Mouse (Mus musculus): ENCODE data around the gene Fam161a.
"Not testable (repeated sequence)": the region's sequence is repeated elsewhere in the genome, so short reads cannot be mapped to it uniquely, and the experiment has no call there.

Fam161a gene

DNA sequence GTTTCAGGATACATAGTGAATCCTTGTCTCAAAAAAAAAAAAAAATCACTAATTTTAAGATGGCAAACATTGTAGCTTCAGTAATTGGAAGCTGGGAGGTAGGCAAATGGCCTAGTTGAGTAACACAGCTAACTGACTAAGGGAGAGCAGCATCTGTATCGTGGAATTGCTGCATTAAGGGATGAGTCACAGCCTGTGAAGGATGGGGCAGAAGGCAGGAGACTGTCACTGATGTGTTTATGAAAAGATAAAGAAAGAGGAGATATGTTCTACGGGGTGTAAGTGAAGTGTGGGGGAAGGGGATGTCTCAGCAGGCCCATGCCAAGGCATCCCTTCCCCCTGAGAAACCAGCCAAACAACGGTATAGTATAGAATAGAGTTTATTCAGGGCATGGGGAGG, 56.5 kb downstream of the Fam161a start:
- no peak for DNase-seq

DNA sequence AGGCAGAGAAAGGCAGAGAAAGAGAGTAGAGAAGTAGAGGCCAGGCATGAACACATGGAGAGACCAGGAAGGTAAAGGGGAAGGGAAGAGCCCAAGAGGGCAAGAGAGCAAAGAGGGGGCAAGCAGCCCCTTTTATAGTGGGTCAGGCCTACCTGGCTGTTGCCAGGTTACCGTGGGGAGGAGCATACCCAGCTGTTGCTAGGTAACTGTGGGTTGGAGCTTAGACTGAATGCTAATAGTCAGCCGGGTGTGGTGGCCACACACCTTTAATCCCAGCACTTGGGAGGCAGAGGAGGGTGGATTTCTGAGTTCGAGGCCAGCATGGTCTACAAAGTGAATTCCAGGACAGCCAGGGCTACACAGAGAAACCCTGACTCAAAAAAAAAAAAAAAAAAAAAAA, 56.9 kb downstream of the Fam161a start:
- DNase-seq, result not testable (repeated sequence)

DNA sequence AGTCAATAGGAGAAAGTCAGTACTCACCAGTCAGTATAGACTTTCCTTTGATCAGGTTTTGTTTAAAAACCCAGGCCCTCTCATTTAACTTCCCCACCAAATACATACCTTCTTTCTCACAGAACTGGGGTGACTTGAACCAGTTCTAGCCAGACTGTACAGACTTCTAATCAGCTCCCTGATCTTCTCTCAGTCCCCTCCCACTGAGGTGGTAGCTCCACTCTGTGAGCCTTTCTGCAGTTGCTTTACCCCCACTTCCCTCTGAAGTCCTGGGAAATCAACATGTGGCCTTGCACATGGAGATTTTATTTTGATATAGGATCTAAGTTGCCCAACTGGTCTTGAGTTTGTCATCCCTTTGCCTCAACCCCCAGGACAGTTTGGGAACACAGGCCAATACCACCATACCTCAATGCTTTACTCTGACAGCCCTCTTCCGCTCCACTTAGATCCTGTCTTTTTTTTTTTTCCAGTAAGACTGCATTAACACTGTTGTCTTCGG, 57.9 kb downstream of the Fam161a start:
- DNase-seq, result no peak

DNA sequence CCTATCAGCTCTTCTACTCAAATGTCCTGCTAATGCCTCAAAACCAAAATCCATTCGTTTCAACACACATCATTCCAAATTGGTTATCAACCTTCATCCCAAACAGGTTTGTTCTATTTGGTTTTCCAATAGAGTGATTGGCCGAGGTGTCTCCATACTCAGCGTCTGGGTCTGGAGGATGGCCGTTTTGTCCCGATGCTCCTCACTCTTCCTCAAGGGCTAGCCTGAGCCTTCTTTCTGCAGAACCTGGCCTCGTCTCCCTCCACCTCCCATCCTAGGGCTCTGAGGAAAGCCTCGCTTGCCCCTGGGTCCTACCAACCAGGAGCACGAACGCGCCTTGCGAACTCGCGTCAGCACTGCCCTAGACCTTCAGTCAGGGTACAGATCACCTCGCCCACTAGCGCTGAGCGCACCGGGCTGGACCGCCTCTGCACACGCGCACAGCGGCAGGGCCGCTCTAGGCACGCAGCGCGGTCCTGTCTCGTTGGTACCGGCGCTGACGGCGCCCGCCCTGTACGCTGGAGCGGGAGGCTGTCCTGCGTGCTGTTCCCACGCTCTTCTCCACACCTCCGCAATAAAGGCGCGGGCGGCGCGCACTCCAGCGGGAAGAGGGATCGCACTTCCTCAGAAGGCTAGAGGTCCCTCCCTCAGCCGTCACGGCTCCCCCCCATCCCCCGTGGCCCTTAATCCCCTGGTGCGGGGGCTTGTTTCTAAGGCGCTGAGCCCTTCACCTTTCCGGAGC, 60.2 kb downstream of the Fam161a start:
- DNase-seq, result peak; percentile 77

DNA sequence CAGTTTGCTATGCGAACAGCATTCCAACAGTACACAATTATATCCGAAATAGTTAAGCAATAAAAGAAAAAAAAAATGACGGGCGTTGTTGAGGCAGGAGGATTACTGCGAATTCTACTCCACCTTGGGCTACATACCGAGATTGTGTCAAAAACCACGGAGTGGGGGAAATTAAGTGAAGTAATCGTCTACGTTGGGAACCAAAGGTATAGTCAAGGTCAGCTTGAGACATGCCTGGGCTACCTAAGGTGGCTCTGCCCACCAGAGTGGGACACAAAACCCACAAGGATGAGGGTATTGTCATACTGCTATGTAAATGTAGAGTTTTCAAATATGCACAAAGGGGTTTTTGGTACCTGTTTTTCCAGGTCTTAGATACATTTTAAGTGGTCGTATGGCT, 60.9 kb downstream of the Fam161a start:
- DNase-seq, result no peak

DNA sequence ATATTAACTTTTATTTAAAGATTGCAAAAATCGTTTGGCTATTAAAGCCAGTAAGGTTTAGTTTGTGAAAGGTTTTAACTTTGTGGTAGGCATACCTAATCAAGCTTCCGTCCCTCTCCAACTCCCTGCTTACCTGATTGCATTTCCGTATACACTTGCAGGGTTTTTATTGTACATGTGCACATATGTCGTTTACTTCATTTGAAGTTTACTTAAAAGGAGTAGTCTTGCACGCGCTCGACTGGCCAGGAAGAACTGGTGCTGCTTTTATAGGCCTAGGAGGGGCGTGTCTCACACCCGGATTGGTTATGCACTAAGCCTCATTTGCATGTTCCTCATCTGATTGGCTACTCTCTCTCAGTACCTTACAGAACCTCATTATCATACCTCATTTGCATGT, 61.7 kb downstream of the Fam161a start:
- not testable (repeated sequence) for DNase-seq

DNA sequence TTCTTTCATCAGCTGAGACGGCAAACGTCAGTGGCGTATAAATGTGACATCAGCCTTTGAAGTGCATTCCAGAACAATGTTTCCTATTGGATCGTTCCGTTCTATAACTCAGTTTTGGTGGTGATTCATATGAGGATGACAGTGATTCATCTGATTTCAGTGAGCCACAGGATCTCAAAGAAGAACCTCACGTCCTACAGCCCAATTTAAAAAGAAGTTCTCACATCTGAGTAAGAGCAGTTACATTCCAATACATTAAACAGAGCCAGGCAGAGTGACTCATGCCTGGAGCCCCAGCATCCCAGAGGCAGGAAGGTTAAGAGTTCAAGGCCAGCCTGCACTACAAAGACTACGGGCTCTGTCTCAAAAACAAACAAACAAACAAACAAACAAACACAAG, 67.5 kb downstream of the Fam161a start:
- no peak for DNase-seq

DNA sequence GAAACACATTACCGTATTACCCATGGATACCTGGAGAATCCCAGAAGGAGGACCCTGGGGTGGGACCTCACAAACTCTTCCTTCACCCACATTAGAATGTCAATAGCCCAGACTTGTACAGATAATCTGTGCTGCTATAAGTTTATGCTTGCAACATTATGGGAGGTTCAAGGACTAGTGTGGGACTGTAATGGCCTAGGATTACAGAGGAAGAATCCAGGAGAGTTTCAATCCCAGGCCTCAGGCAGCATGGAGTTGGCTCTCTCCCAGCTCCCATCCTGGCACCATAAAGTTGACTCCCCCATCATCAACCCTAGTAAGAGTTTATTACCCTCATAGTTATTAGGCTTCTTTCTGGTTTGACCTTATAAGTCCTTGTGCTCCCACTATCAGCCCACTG, 71.2 kb downstream of the Fam161a start:
- DNase-seq, result no peak

All from thymus, postnatal 14 days (tissue).